ENCODE assay signal across 10 mouse cellular contexts in genomic region chr19:40586908-40587307, GRCm38 (mm10). TPM values are rescaled to one million over a fixed set of nuclear protein-coding genes. Genes with fewer than 3 reads are reported as not detected.
A peak's percentile ranks its signal among the peaks of the same experiment; 100 is the strongest.
DNase-seq lines count a peak whose midpoint lies in the region; ATAC-seq and TF ChIP-seq lines count a peak whose summit lies in the region.
"Had no signal": no experiment of that assay in that cellular context is flagged by ENCODE, and none has a peak within 500 bp of the region (broad histone marks: within the 10 kb centered on the region; RNA-seq: fewer than 3 reads in every experiment).

No protein-coding gene starts in this region.

- no peak for ATAC-seq in kidney, embryonic 15.5 days (replicated peaks; ENCODE audit: low FRiP score)
- ATAC-seq in forebrain, embryonic 13.5 days: no peak
- ATAC-seq in limb, embryonic 15.5 days (ENCODE audit: insufficient number of reproducible peaks, low FRiP score, low TSS enrichment, low read depth): no peak
- ATAC-seq in neural tube, embryonic 14.5 days (ENCODE audit: low read depth): no peak
- ATAC-seq: lung, postnatal 0 days had no signal

- H3K4me3 ChIP-seq in kidney, embryonic 15.5 days (replicated peaks): peak overlapping the region; percentile 71
- peak overlapping the region; percentile 82 for H3K4me3 ChIP-seq in forebrain, embryonic 13.5 days
- H3K4me3 ChIP-seq in limb, embryonic 15.5 days: peak overlapping the region; percentile 89
- H3K4me3 ChIP-seq in neural tube, embryonic 14.5 days (ENCODE audit: low read depth, low read length): peak overlapping the region; percentile 73
- H3K4me3 ChIP-seq in thymus, adult 2 months (ENCODE audit: control insufficient read depth, insufficient read depth, low read length): no peak overlapping the region

- no peak for TF ChIP-seq POLR2A in thymus, adult 2 months (IDR thresholded peaks at IDR 0.05; ENCODE audit: control insufficient read depth, extremely low read depth, insufficient read depth, low read length, poor library complexity)

- no peaks in the 10 kb centered on the region for H3K9me3 ChIP-seq in kidney, embryonic 15.5 days (replicated peaks)
- no peaks in the 10 kb centered on the region for H3K9me3 ChIP-seq in forebrain, embryonic 13.5 days (replicated peaks)
- H3K9me3 ChIP-seq in limb, embryonic 15.5 days: no peaks in the 10 kb centered on the region
- no peaks in the 10 kb centered on the region for H3K9me3 ChIP-seq in neural tube, embryonic 14.5 days (ENCODE audit: control insufficient read depth, low read length)

- TF ChIP-seq CTCF in thymus, adult 2 months (IDR thresholded peaks at IDR 0.05; ENCODE audit: borderline replicate concordance, control insufficient read depth, extremely low read depth, insufficient read depth, low read length, poor library complexity): no peak

- no peak overlapping the region for H3K9ac ChIP-seq in kidney, embryonic 15.5 days
- H3K9ac ChIP-seq in forebrain, embryonic 13.5 days: peak overlapping the region; percentile 85
- H3K9ac ChIP-seq in limb, embryonic 15.5 days: no peak overlapping the region
- H3K9ac ChIP-seq in neural tube, embryonic 14.5 days (replicated peaks; ENCODE audit: low read depth, low read length): no peak overlapping the region

- H3K4me2 ChIP-seq in kidney, embryonic 15.5 days: peak overlapping the region; percentile 84
- peak overlapping the region; percentile 72 for H3K4me2 ChIP-seq in forebrain, embryonic 13.5 days
- peak overlapping the region; percentile 73 for H3K4me2 ChIP-seq in limb, embryonic 15.5 days
- H3K4me2 ChIP-seq in neural tube, embryonic 14.5 days (ENCODE audit: low read depth, low read length): peak overlapping the region; percentile 81

- H3K27ac ChIP-seq in kidney, embryonic 15.5 days: no peak overlapping the region
- H3K27ac ChIP-seq in forebrain, embryonic 13.5 days: no peak overlapping the region
- no peak overlapping the region for H3K27ac ChIP-seq in limb, embryonic 15.5 days
- H3K27ac ChIP-seq in neural tube, embryonic 14.5 days (ENCODE audit: low read depth, low read length): no peak overlapping the region
- no peak overlapping the region for H3K27ac ChIP-seq in thymus, adult 2 months (ENCODE audit: control insufficient read depth, insufficient read depth, low read length)

- 61% methylated on average over 7 of the region's 7 CpGs for WGBS in kidney, embryonic 15.5 days
- WGBS in forebrain, embryonic 13.5 days: 65% methylated on average over 7 of the region's 7 CpGs
- 62% methylated on average over 7 of the region's 7 CpGs for WGBS in limb, embryonic 15.5 days
- 60% methylated on average over 7 of the region's 7 CpGs for WGBS in neural tube, embryonic 14.5 days
- 86% methylated on average over 7 of the region's 7 CpGs for WGBS in thymus, adult 2 months

- H3K4me1 ChIP-seq in kidney, embryonic 15.5 days: peaks cover 13% of the 10 kb centered on the region
- H3K4me1 ChIP-seq in forebrain, embryonic 13.5 days: peaks cover 13% of the 10 kb centered on the region
- peaks cover 15% of the 10 kb centered on the region; the same call in 1 of the 2 replicates for H3K4me1 ChIP-seq in limb, embryonic 15.5 days
- H3K4me1 ChIP-seq in neural tube, embryonic 14.5 days (ENCODE audit: control insufficient read depth, insufficient read depth, low read length): peaks cover 9% of the 10 kb centered on the region
- H3K4me1 ChIP-seq in thymus, adult 2 months (replicated peaks; ENCODE audit: control insufficient read depth, insufficient read depth, low read length): peaks cover 4% of the 10 kb centered on the region; the same call in 1 of the 2 replicates

- no peak for DNase-seq in kidney, adult 9 months
- DNase-seq in layer of hippocampus, adult 18-20 months (ENCODE audit: low spot score in 2 of 2): no peak
- no peak for DNase-seq in thymus, adult 2 months
- DNase-seq in left cerebral cortex, adult 18-20 months (ENCODE audit: low spot score in 2 of 2): no peak
- DNase-seq: gastrocnemius, postnatal 25 days had no signal

- no peaks in the 10 kb centered on the region for H3K27me3 ChIP-seq in kidney, embryonic 15.5 days
- H3K27me3 ChIP-seq in forebrain, embryonic 13.5 days: no peaks in the 10 kb centered on the region
- no peaks in the 10 kb centered on the region for H3K27me3 ChIP-seq in limb, embryonic 15.5 days
- H3K27me3 ChIP-seq in neural tube, embryonic 14.5 days (ENCODE audit: control insufficient read depth, insufficient read depth, low read length): no peaks in the 10 kb centered on the region
- H3K27me3 ChIP-seq in thymus, adult 2 months (ENCODE audit: control insufficient read depth, insufficient read depth, low read length): no peaks in the 10 kb centered on the region

- H3K36me3 ChIP-seq in kidney, embryonic 15.5 days: peaks cover 11% of the 10 kb centered on the region
- H3K36me3 ChIP-seq in forebrain, embryonic 13.5 days (ENCODE audit: poor library complexity, severe bottlenecking): peaks cover 29% of the 10 kb centered on the region
- peaks cover 28% of the 10 kb centered on the region for H3K36me3 ChIP-seq in limb, embryonic 15.5 days
- no peaks in the 10 kb centered on the region; the same call in 1 of the 2 replicates for H3K36me3 ChIP-seq in neural tube, embryonic 14.5 days (ENCODE audit: control insufficient read depth, insufficient read depth, low read length)
- H3K36me3 ChIP-seq in thymus, adult 2 months (ENCODE audit: control insufficient read depth, insufficient read depth, low read length): no peaks in the 10 kb centered on the region

RNA-seq across cellular contexts. Expression of gene Aldh18a1, which starts 1.4 kb away (rescaled TPM):
- 53.0 and 58.3 TPM in 2 replicates for polyA plus RNA-seq in kidney, embryonic 15.5 days (2015; fragmentation: Nextera tagmentation; extraction: Ambion mirVana)
- 81.4 and 87.0 TPM in 2 replicates for polyA plus RNA-seq in forebrain, embryonic 13.5 days (2015; fragmentation: Nextera tagmentation; extraction: Ambion mirVana)
- 78.0 and 79.7 TPM in 2 replicates for polyA plus RNA-seq in limb, embryonic 15.5 days (2015; fragmentation: Nextera tagmentation; extraction: Ambion mirVana)
- polyA plus RNA-seq in neural tube, embryonic 14.5 days (2014; fragmentation: Nextera tagmentation; extraction: Ambion mirVana): 42.3 and 52.4 TPM in 2 replicates
- total RNA-seq in layer of hippocampus, adult 18-20 months (2021): 10 to 100 TPM; 19.6 to 22.3 TPM
- 37.9 and 40.5 TPM in 2 replicates for polyA plus RNA-seq in thymus, adult 2 months (2012; rRNA removed)
- 10 to 100 TPM; 22.5 to 28.9 TPM for total RNA-seq in left cerebral cortex, adult 18-20 months (2021)

RNA-seq across cellular contexts. Expression of gene Tctn3, which starts 25.1 kb away (rescaled TPM):
- polyA plus RNA-seq in kidney, embryonic 15.5 days (2015; fragmentation: Nextera tagmentation; extraction: Ambion mirVana): 11.4 and 12.3 TPM in 2 replicates
- 11.6 and 12.7 TPM in 2 replicates for polyA plus RNA-seq in forebrain, embryonic 13.5 days (2015; fragmentation: Nextera tagmentation; extraction: Ambion mirVana)
- 12.5 and 13.9 TPM in 2 replicates for polyA plus RNA-seq in limb, embryonic 15.5 days (2015; fragmentation: Nextera tagmentation; extraction: Ambion mirVana)
- polyA plus RNA-seq in neural tube, embryonic 14.5 days (2014; fragmentation: Nextera tagmentation; extraction: Ambion mirVana): 15.3 and 16.1 TPM in 2 replicates
- total RNA-seq in layer of hippocampus, adult 18-20 months (2021): 10 to 100 TPM; 15.1 to 16.6 TPM
- polyA plus RNA-seq in thymus, adult 2 months (2012; rRNA removed): 10.7 and 13.8 TPM in 2 replicates
- total RNA-seq in left cerebral cortex, adult 18-20 months (2021): 10 to 100 TPM; 19.5 to 21.6 TPM

RNA-seq across cellular contexts. Expression of gene Entpd1, which starts 25.3 kb away (rescaled TPM):
- polyA plus RNA-seq in kidney, embryonic 15.5 days (2015; fragmentation: Nextera tagmentation; extraction: Ambion mirVana): 5.3 and 6.5 TPM in 2 replicates
- polyA plus RNA-seq in forebrain, embryonic 13.5 days (2015; fragmentation: Nextera tagmentation; extraction: Ambion mirVana): 8.8 and 12.4 TPM in 2 replicates
- 11.2 and 13.2 TPM in 2 replicates for polyA plus RNA-seq in limb, embryonic 15.5 days (2015; fragmentation: Nextera tagmentation; extraction: Ambion mirVana)
- polyA plus RNA-seq in neural tube, embryonic 14.5 days (2014; fragmentation: Nextera tagmentation; extraction: Ambion mirVana): 7.2 and 9.3 TPM in 2 replicates
- 10 to 100 TPM; 14.2 to 14.6 TPM for total RNA-seq in layer of hippocampus, adult 18-20 months (2021)
- polyA plus RNA-seq in thymus, adult 2 months (2012; rRNA removed): 8.5 and 11.2 TPM in 2 replicates
- total RNA-seq in left cerebral cortex, adult 18-20 months (2021): 10 to 100 TPM; 18.2 to 18.9 TPM
